8 mouse cellular contexts compared by ENCODE assay signal in the genomic region with DNA sequence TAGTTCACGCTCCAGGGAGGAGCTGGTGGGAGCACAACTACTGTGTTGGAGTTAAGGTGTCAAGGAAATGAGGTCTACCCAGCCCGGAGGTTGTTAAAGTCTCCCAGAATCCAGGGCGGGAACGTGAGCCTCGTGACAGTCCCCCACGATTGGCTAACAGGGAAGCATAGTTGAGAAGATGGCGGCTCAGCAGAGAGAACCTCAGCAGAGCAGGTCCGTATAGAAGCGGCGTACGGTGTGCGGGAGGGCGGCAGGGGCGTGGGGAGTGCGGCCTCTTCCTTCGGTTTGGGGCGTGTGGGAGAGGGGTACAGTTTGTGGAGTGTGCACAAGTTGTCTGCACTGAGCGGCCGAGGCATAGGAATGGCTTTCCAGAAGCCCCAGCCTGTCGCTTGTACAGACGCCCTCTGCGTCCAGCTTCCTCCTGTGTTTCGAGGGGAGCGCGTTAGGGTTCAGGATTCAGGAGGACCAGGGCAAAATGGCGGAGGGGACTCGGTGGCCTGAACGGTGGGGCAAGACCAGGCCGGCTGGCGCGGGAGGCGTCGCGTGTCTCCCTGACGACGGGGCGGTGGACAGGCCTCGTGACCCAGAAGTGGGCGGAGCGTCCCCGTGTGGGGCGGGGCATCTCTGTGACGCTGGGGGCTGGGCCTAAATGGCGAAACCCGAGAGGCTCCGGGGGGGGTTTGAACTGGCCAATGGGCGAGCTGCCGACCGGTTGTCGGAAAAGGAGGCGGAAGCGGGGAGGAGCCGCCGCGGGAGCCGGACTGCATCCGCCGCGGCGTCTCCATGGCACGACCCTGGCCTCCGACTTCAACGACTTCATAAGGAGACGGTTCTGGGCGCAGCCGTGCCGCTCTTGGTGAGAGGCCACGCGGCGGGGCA. TPM values are rescaled to one million over a fixed set of nuclear protein-coding genes. Genes with fewer than 3 reads are reported as not detected.
A peak's percentile ranks its signal among the peaks of the same experiment; 100 is the strongest.
DNase-seq lines count a peak whose midpoint lies in the region; ATAC-seq lines count a peak whose summit lies in the region.

A gene (plus strand): TSS at position 156 of the 879 bp plus-strand sequence.

- peaks cover 11% of the 10 kb centered on the region for H3K36me3 ChIP-seq in hindbrain, embryonic 16.5 days (ENCODE audit: control insufficient read depth, insufficient read depth, low read length)
- H3K36me3 ChIP-seq in macrophage (ENCODE audit: inconsistent target) = peaks cover 16% of the 10 kb centered on the region

- H3K4me2 ChIP-seq in hindbrain, embryonic 16.5 days (ENCODE audit: low read length) = peak within 1 kb of the TSS; percentile 91

- DNase-seq in WW6 (ENCODE audit: low read depth, low spot score) = peak; percentile 97
- peak; percentile 100 for DNase-seq in cerebellum, postnatal 4 days (ENCODE audit: low spot score in 2 of 2)
- DNase-seq in gastrocnemius, adult 18-20 months (ENCODE audit: low spot score) = peak; percentile 100
- peak; percentile 100 for DNase-seq in left cerebral cortex, adult 18-20 months (ENCODE audit: low spot score in 2 of 2)
- DNase-seq in right cerebral cortex, adult 18-20 months = peak; percentile 99
- peak; percentile 99 for DNase-seq in urinary bladder, postnatal 10 days (ENCODE audit: low spot score)

- no peaks in the 10 kb centered on the region for H3K27me3 ChIP-seq in hindbrain, embryonic 16.5 days (replicated peaks; ENCODE audit: control insufficient read depth, insufficient read depth, low read length)

- ATAC-seq in hindbrain, embryonic 16.5 days = peak; percentile 94

- peak within 1 kb of the TSS; percentile 100 for H3K4me3 ChIP-seq in hindbrain, embryonic 16.5 days (ENCODE audit: low read length)
- H3K4me3 ChIP-seq in macrophage (ENCODE audit: inconsistent target) = peak within 1 kb of the TSS; percentile 51

- peaks cover 14% of the 10 kb centered on the region for H3K4me1 ChIP-seq in hindbrain, embryonic 16.5 days (ENCODE audit: control insufficient read depth, insufficient read depth, low read depth, low read length)

- H3K79me2 ChIP-seq in macrophage (ENCODE audit: inconsistent target) = peaks cover 30% of the 10 kb centered on the region

- WGBS in hindbrain, embryonic 16.5 days = 1% methylated on average over 56 of the region's 70 CpGs
- 2% methylated on average over 60 of the region's 70 CpGs for WGBS in macrophage (ENCODE audit: missing documents)

- peak within 1 kb of the TSS; percentile 90 for H3K9ac ChIP-seq in hindbrain, embryonic 16.5 days (ENCODE audit: low read depth, low read length)

- no peaks in the 10 kb centered on the region for H3K9me3 ChIP-seq in hindbrain, embryonic 16.5 days (ENCODE audit: control insufficient read depth, low read length)

- peak within 1 kb of the TSS; percentile 89 for H3K27ac ChIP-seq in hindbrain, embryonic 16.5 days (ENCODE audit: low read depth, low read length)
- peak within 1 kb of the TSS; percentile 86 for H3K27ac ChIP-seq in macrophage

RNA-seq across cellular contexts. Expression of the gene that starts here (rescaled TPM):
- 10 to 100 TPM; 10.4 to 11.9 TPM for total RNA-seq in gastrocnemius, adult 18-20 months (2021)
- polyA plus RNA-seq in hindbrain, embryonic 16.5 days (2015; fragmentation: Nextera tagmentation; extraction: Ambion mirVana) = 61.0 and 61.2 TPM in 2 replicates
- total RNA-seq in left cerebral cortex, adult 18-20 months (2021) = 10 to 100 TPM; 84.6 to 94.6 TPM
- total RNA-seq in macrophage (2018; cell fraction: chromatin; rRNA removed) = 100 to 1,000 TPM in 24 of 26 experiments, 10 to 100 TPM in 2; 67.0 to 433 (median 276) TPM
- total RNA-seq in macrophage (2018; cell fraction: cytosol; rRNA removed) = 10 to 100 TPM; 18.6 to 43.7 (median 35.6) TPM
- 100 to 1,000 TPM in 13 of 26 experiments, 10 to 100 TPM in 13; 46.2 to 209 (median 103) TPM for total RNA-seq in macrophage (2018; cell fraction: nucleus; rRNA removed)
- polyA plus RNA-seq in macrophage (2018) = 28.3 to 46.9 TPM (median 30.9 TPM) in 3 replicates

Comparison
In these comparisons a context has a peak if more than half of its experiments do, and no peak if none do; other contexts are left out.
1. Peak in every context shown above with its lines: DNase-seq, ATAC-seq, H3K4me3 ChIP-seq and H3K27ac ChIP-seq.
2. RNA of the gene that starts here (total RNA-seq): 84.6 to 94.6 TPM in left cerebral cortex, adult 18-20 months; 10.4 to 11.9 TPM in gastrocnemius, adult 18-20 months; every median in the first group is over 4 times any median in the second.